Mouse (Mus musculus) frontal cortex, postnatal 10 days (tissue): ENCODE results near the gene Rab3gap2.
"Not testable (repeated sequence)": the region's sequence is repeated elsewhere in the genome, so short reads cannot be mapped to it uniquely, and the experiment has no call there.

Source experiments
- DNase-seq, 2 experiments: peaks; one replicate each; pipeline ENCODE4 v3.0.0; 2022; ENCODE audit warnings: low spot score in 2 of 2, mixed read lengths in 1 of 2

Rab3gap2 gene

DNA sequence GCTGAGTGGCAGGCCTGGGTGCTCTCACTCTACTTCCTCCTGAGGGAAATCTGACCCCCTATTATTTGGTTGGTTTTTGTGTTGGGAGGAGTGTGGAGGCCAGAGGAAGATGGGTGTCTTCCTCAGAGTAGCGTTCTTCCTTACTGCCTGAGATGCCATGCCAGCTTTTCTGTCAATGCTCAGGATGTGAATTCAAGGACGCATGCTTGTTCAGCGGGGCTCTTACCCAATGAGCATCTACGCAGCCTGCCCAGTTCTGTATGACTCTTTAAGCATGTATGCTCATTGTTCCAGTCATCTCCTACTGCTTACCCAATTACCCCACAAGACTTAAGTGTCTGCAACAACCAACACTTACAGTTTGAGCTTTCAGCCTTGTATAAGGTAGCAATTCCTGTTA is 76.7 kb downstream of the Rab3gap2 start:
- no peak for DNase-seq

DNA sequence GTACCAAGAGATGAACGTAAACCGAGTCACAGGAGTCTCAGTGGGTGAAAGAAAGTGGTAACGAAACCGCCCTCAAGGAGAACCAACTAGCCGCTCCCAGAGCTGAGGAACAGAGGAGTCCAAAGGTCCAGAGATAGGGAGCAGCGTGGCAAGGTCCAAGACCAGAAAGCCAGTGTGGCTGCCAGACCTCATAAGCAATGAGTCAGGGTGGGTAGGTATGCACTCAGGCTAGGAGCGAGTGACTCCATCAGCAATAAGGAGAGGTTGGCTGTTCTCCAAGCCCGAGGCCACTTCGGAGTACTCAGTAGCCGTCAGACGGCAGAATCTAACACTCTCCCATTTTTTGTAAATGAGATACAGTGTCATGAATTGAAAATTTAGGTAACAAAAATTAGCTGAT is 78.9 kb downstream of the Rab3gap2 start:
- no peak for DNase-seq

DNA sequence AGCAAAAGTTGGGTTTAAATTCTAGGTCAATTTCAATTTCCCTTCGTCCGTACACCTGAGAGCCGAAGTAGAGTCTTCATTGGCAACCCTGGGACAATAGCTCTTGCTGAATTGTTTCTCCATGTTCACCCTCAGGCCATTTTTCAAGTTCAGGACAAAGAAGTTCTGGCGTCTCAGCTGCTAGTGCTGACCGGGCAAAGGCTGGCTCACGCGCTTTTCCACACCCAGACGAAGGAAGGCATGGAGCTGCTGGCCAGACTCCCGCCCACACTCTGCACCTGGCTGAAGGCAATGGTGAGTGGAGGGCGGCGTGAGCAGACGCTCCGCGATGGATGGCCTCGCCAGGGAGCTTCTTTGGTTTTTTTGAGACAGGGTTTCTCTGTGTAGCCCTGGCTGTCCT is 79.3 kb downstream of the Rab3gap2 start:
- DNase-seq: no peak

DNA sequence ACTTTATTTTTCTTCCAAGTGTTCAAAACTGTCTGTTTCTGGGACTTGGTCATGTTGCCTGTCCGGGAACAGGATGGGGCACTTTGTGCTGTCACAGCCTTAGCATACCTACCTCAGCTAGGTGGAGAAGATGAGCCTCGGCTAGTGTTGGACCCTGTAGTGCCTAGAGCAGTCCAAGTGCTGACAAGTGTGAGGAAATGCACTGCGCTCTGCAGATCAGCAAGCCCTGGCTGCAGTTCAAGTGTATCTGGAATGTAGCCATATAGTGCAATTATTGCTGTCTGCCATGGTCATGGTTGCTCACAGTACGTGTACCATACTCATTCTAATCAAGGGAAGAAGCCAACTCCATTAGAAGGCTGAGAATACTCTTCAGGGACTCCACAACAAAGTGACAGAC is 80.8 kb downstream of the Rab3gap2 start:
- DNase-seq: no peak

DNA sequence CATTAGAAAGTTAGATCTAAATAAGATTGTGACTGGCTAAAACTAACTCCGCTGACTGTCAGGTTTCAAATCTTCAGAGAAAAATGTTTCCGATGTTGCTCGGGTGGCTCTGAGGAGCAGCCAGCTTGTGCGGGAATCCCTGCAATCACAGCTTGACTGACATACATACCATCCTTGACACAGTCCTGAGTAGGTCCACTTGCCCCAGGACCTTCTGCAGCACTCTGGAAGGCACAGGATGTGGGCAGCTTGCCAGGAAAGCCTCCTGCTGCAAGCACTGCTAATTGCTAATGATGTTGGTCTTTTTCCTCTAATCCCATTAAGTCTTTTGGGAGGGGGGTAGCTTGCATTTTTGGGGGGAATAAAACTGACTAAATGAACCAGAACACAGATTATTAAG is 81.3 kb downstream of the Rab3gap2 start:
- DNase-seq: peak in 1 of 2 experiments; percentile 30

DNA sequence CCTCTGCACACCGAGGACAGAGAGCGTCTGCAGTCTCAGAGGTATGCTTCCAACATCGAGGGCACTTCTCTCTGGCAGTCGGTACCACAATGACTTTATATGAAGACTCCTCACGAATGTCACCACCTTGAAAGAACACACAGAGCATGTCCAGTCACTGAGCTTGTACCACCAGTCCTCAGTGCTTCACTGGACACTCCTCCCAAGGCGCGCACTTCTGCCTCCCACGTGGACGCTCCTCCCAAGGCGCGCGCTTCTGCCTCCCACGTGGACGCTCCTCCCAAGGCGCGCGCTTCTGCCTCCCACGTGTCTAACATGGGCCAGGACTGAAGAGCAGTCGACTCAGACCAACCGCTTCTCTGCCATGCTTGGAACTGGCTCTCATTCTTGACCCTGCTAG is 83.1 kb downstream of the Rab3gap2 start:
- no peak for DNase-seq

DNA sequence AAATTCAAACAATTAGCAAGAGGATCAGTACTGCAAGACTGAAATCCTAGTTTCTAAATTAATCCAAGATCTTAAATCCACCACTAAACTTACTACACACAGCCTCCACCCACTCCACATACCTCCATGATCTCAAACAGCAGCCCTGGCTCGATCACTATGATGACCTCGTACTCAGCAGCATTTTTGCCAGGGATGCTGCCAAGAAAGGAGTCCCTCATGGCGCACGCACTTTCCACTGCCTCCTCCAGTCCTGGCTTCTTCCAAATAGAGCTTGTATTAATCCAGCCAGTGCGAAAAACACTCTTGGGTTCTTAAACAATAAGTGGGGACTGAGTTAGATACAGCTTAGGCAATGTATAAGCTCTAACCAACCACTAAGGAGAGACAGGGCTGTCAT is 85.3 kb downstream of the Rab3gap2 start:
- no peak for DNase-seq

DNA sequence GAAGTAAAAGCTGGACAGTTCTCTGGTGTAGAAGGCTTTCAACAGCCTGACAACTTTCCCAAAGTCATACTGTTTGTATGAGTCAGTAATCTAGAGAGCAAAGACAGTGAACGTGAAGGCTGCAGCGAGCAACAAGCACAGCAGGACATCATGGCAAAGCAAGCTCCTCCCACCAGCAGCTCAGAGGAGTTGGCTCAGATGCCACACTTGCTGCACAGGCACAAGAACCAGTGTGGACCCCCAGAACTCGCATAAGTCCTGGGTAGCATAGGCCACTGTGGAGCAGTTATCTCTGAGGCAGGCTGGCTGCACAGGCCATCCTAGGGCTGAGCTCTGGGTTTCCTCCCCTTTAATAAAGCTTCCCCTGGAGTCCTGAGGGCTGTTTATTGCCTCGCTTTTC is 87.4 kb downstream of the Rab3gap2 start:
- no peak for DNase-seq

DNA sequence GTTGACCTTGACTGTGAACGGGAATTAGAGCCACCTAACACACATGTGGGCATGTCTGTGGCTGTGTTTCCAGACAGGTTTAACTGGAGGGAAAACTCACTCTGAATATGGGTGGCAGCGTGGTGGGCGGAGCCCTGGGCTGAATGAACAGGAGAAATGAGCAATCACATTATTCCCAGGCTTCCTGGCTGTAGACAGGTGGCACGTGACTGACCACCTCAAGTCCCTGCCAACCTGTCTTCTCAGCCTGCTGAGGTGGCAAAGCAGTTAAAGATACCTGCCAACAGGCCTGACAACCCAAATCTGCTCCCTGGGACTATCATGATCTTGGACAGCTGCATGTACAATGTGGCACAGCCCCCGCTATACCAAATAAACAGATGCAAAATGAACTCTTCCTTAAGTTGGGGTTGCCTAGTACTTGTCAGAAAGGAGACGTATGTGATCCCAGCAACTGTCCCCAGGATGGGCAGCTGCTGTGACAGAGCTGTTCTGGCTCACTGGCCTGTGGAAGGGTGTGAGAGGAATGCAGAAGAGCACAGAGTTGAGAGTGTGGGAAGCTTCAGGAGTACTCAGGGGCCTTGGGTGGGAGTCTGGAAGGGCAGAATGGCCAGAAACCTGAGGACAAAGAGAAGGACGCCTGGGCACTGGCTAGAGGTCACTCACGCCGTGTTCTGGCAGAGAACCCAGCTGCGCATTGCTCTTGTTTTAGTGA is 88.9 kb downstream of the Rab3gap2 start:
- DNase-seq: no peak

DNA sequence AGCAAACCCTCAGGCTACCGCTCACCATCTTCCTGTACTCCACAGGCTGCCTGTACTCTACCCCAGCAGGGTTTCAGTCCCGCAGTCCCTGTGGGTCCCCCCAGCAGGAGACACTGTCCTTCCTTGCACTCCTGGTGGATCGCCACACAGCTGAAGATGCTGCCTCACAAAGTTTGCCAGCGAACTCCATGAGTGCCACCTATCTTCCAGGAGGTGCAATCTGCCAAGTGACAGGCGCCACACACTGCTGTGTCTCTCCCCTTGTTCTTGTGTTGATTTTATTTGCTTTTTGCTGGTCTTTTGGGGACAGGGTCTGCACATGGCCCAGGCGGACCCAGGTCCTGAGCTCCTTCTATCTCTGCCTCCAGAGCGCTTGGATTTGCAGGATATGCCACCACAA is 92.9 kb downstream of the Rab3gap2 start:
- no peak for DNase-seq

DNA sequence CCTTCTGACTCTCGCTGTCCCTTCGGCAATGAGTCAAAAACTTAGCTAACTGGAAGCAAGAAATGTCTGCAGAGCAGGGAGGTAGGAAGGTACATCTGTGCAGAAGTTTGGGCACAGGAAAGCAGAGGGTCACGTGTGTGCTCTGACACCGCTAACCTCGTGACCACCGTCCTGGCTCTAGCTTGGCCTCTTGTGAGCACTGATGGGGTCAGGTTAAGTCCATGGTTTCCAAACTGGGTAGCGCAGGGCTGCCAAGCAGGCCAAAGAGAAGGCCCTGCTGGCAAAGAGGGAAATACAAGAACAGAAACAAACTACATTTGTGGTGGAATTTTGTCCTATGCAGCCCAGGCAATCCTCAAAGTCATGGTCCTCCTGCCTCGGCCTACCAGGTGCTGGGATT is 94.6 kb downstream of the Rab3gap2 start:
- DNase-seq: no peak

DNA sequence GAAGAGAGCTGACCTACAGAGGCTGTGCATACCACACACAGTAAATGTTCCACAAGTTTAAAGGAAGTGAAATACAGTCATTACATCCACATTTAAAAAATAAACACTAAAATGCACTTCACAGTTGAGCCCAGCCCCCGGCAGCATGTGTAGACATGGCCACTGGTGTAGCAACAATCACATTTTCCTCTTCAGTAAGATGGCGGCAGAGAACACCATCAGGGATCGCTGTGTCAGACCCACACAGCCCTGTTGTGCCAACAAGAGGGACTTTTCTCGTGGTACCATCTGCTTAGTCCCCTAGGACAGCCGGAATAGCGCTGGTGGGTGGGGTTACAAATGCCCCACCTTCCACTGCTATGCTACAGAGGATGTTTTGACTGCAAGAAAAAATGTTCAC is 98.9 kb downstream of the Rab3gap2 start:
- DNase-seq: no peak

DNA sequence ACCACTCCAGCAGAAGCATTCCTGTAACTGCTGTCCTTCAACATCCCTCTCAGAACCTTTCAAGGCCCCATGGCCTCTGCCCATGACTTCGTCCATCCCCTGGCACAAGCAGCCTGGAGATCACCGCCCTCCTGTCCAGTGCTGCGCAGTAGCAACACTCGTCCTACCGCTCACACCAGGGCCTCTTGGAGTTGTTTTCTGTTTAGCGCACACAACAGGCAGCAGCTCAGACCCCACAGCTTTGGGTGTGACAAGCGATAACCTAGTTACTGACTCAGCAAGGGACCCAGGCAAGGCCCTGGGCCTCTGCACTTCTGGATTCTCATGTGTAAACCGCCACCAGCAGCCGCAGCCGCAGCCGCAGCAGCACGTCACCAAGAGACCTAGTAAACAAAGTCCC is 102.9 kb downstream of the Rab3gap2 start:
- DNase-seq: no peak

DNA sequence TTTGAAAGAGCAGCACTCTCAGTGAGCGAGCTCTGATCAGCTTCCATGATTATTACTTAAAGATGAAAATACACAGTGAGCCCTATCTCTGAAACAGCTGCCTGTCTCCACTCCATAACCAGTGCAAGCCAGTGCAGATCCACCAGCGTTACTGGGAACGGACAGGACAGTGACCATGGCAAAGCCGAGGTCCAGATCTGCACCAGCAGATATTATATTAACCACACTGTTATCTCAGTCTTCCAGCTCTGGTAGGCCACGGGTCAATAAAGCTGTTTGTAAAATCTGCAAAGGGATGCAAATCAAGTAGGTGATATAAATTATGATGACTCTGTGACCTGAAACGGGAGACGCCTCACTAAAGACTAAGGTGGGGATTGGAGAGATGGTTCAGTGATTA is 103.7 kb downstream of the Rab3gap2 start:
- DNase-seq: no peak

DNA sequence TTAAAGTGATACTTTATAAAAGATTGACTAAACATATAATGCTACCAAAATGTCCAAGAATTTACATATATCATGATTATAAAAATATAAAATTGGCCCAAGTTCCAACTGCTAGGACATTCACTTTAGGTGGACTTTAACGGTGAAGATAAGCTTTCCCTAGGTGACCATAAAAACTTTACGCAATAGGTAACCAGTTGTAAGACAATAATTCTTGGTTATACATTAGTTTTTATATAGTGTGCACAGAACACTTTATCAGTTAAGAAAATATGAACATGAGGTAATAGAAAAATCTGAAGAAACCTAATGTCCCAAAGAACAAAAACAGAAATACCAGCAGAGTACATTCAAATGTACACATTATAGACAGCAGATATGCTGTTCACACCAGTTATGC is 104.4 kb downstream of the Rab3gap2 start:
- DNase-seq: no peak

DNA sequence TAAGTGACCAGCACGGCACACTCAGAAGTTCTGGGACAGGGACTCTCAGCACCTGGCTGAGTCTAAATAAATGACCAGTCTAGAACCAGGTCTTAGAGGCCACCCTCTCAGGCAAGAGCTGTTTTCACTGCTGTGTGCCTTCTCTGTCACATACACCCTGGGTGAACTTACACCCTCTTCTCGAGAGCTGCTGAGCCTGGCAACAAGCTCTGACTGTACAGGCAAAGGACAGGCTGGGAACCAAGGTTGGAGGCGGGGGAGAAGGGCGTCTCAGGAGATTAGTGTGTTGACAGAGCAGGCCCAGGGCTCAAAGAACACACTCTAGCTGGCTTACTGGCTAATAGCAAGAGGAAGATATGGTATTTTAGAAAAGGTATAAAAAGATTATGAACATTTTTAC is 105.0 kb downstream of the Rab3gap2 start:
- no peak for DNase-seq

DNA sequence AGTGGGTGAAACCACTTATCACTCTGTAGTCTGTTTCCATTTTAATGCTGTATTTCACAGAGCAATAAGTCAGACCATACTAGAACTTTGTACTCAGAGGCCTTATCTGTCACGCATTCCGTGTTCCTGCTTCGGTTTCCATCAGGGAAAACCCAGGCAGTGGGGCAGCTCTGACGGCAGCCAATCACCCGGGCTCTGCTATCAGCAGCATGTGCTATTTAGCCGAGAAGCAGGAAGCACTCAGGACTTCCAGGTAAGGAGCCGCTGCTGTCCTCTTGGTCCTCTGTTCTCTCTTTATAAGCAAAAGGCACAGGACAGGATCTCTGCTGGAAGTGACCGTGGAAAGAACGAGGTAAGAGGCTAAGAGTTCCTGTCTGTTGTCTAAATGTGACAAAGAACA is 108.0 kb downstream of the Rab3gap2 start:
- no peak for DNase-seq

DNA sequence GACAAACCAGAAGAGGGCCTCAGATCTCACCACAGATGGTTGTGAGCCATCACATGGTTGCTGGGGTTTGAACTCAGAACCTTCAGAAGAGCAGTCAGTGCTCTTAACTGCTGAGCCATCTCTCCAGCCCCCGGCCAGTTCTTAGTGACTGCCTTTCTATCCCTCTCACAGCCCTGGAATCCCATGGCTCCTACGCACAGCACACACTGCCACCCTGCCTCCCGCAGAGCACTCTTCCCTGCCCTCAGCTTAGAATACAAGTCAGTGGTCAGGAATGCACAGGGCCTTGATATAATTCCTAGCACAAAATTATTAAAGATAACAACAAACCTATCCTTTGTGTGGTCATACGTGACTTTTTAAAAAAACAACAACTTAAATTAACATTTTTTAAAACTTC is 110.6 kb downstream of the Rab3gap2 start:
- no peak for DNase-seq

DNA sequence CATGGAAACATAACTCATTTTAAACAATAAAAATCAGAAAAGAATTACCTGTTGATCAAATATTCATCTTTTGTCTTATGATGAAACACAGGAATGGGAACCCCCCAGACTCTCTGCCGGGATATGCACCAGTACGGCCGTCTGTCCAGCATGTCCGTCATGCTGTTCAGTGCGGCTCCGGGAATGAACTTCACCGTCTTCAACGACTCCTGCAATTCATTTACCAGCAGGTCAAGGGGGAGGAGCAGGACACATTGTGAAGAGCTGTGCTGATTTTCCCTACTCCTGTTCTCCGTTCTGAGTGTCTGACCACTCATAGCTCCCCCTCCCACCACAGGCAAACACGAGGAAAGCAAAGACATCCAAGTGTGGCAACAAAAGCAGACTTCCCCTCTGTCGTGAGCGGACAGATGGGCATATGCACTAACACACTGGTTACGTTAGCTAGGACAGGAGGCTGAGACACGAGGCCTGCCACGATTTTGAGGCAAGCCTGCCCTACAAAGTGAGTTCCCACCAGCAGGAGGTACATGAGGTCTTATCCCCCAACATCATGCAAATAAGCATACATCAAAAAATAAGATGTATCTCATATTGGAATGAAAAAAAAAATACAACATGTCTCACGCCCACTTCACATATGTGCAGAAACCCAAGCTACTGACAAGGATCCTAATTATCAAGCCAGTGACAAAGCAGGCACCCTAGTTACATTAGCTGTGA is 112.1 kb downstream of the Rab3gap2 start:
- peak in 1 of 2 experiments; percentile 40 for DNase-seq

DNA sequence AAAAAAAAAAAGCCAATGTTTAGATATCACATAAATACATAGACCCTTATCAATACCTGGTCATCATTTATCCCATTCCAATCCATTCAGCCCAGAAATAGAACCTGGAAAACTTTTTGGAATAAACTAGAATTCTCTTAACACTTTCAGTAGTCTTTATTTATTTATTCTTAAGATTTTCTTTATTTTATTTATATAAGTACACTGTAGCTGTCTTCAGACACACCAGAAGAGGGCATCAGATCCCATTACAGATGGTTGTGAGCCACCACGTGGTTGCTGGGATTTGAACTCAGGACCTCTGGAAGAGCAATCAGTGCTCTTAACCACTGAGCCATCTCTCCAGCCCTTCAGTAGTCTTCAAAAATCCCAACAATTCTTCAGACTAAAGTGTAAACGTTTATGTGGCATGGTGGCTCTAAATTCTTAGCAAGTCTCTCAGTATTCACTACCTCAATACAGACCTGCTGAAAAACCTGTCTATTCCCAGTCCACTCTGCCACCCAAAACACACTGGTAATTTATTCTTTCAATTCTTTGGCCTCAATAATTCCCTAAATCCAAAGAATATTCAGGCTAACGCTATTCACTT is 123.9 kb downstream of the Rab3gap2 start:
- DNase-seq: not testable (repeated sequence)

DNA sequence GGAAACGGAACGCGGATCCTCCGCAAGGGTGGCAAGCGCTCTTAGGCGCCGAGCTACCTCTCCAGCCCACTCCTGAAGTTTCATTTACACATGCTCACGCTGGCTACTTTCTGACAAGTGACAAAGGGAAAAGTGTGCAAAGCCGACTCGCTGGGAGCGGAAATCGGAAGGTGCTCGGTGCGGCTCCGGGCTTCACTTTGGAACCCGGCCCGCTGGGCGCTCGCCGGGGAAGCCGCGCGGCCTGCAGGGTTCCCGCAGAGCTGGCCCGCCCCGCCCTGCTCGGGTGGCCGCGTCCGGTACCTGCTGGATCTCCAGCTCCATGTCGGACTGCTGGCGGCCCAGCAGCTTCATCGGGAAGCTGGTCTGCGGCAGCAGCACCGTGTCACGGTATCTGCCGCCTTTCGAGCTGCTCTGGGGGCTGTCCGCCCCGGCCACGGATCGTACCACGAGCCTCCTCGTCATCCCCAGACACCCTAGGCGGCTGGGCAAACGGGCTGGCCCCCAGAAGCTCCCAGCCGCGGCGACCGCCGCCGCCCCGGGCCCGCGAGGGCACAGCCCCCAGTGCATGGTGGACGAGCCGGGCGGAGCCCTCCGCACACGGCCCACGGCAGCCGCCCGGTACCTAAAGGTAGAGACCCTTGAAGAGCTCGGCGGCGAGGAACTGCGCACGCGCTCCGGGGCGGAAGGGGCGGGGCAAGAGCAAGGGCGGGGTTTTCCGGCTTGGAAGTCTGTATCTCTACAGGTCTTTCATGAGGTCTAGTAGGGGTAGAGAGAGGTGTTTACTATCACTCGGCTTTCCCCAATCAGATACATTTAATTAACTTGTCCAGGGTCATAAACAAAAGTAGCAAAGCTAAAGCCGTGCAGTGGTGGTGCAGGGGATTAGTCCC is 125.0 kb downstream of the Rab3gap2 start, which contains the start of gene Iars2:
Gene Iars2, minus strand, starts transcription at position 676 of the 890 bp plus-strand sequence.
- peak; percentile 79 to 87 for DNase-seq

DNA sequence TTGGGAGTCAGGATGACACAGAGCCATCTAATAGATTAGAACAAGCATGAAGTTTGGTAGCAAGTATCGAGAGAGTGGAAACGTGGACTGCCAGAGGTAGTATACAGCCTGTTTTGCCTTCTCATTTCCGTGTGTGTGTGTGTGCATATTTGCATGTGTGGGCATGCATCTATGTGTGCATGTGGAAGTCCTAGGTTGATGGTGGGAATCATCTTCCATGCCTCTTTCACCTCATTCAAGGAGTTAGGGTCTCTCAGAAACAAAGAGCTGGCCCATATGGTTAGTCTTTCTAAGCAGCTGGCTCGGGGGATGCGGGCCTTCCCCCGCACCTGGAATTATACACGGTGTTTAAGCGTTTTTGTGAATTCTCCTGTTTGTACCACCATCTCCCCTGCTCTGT is 125.9 kb downstream of the Rab3gap2 start:
- DNase-seq: no peak
